Mouse (Mus musculus) lung, embryonic 14.5 days (tissue): ENCODE measurements around the gene Paf1. TPM values are rescaled to one million over a fixed set of nuclear protein-coding genes. Genes with fewer than 3 reads are reported as not detected.

ENCODE experiments used
- ATAC-seq: fragments of 200-750 bp; cut with Nextera tagmentation; 2 replicates; pipeline ENCODE4 v1.8.0; 2017; ENCODE audit warnings: mild to moderate bottlenecking, moderate TSS enrichment, moderate library complexity; ENCODE audit not compliant: insufficient read depth
- DNase-seq: peaks from one replicate; pipeline ENCODE4 v3.0.0-alpha.2; 2015
- H3K27ac ChIP-seq: fragments of 300-500 bp; sonication (generic); 2 replicates; pipeline ENCODE4 v1.5.1; 2014; ENCODE audit warnings: low read depth, mild to moderate bottlenecking, moderate library complexity
- H3K27me3 ChIP-seq: fragments of 300-500 bp; sonication (generic); 2 replicates; pipeline ENCODE4 v1.6.1; 2014; ENCODE audit warnings: low read length, control low read depth; ENCODE audit not compliant: insufficient read depth
- H3K36me3 ChIP-seq: fragments of 300-500 bp; sonication (generic); 2 replicates; pipeline ENCODE4 v1.6.1; 2014; ENCODE audit warnings: control low read depth; ENCODE audit not compliant: insufficient read depth
- H3K4me1 ChIP-seq: fragments of 300-500 bp; sonication (generic); 2 replicates; pipeline ENCODE4 v1.6.1; 2014; ENCODE audit warnings: antibody characterized with exemption, control low read depth; ENCODE audit not compliant: insufficient read depth
- H3K4me2 ChIP-seq: fragments of 300-500 bp; sonication (generic); 2 replicates; pipeline ENCODE4 v1.6.1; 2014; ENCODE audit warnings: mild to moderate bottlenecking
- H3K4me3 ChIP-seq: fragments of 300-500 bp; sonication (generic); 2 replicates; pipeline ENCODE4 v1.5.1; 2014; ENCODE audit warnings: low read depth, low read length
- H3K9ac ChIP-seq: fragments of 300-500 bp; sonication (generic); 2 replicates; pipeline ENCODE4 v1.6.1; 2014
- H3K9me3 ChIP-seq: fragments of 300-500 bp; sonication (generic); 2 replicates; pipeline ENCODE4 v1.6.1; 2016; ENCODE audit warnings: low read depth, low read length, control low read depth
- CTCF ChIP-seq: IDR thresholded peaks from 2 replicates; pipeline ENCODE4 v1.5.1; 2016; ENCODE audit warnings: antibody characterized with exemption, low read depth
- WGBS: fragments of 180-500 bp; shearing (Covaris S2); extraction: QIAGEN DNeasy Blood & Tissue Kit; methylation state at CpG from one replicate; pipeline ENCODE4 v1.1.7; 2014; 5-methylcytosine and 5-hydroxymethylcytosine counted together
- polyA plus RNA-seq: library from polyadenylated mRNA; unstranded; fragments of >200 nt; fragmentation: Nextera tagmentation; extraction: Ambion mirVana; gene quantifications from 2 replicates; pipeline ENCODE4 v1.2.1, GENCODE M21; 2014

Paf1 gene
- polyA plus RNA-seq, 1 experiment from 2014 or later, result 75.4 TPM

DNA sequence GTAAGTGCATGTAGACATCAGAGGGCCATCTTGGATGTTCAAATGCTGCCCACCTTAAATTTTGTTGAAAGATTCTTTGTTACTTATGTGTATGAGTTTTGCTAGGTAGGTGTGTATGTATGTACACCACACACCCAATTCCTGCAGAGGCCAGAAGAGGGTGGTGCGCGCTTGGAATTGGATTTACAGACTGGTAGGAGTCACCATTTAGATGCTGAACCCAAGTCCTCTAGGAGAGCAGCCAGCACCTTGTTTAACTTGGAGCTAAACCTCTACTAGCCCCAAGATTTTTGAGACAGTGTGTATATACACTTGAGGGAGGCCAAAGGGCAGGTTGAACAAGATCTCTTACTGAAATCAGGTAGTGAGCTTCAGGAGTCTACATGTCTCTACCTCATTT, 39.5 kb upstream of the Paf1 start:
- no peaks in the 10 kb centered on the region for H3K9me3 ChIP-seq
- no peak overlapping the region for H3K27ac ChIP-seq
- DNase-seq (no peak), ATAC-seq (no peak)
- no peak overlapping the region for H3K4me3 ChIP-seq
- H3K4me1 ChIP-seq, result peaks cover 18% of the 10 kb centered on the region
- H3K9ac ChIP-seq, result no peak overlapping the region
- no peak overlapping the region for H3K4me2 ChIP-seq
- WGBS, result 85% methylated on average over 2 of the region's 2 CpGs
- peak; percentile 16; the same call in 1 of the 2 replicates for TF ChIP-seq CTCF
- peaks cover 37% of the 10 kb centered on the region for H3K36me3 ChIP-seq
- H3K27me3 ChIP-seq, result no peaks in the 10 kb centered on the region

- 83% methylated on average over 3 of the region's 3 CpGs for WGBS
- H3K4me1 ChIP-seq, result peaks cover 18% of the 10 kb centered on the region
- peaks cover 42% of the 10 kb centered on the region for H3K36me3 ChIP-seq
- no peak overlapping the region for H3K4me3 ChIP-seq
- H3K27ac ChIP-seq, result no peak overlapping the region
- DNase-seq (no peak), ATAC-seq (no peak)
- H3K27me3 ChIP-seq, result no peaks in the 10 kb centered on the region
- no peak overlapping the region for H3K9ac ChIP-seq
- TF ChIP-seq CTCF, result no peak
- no peaks in the 10 kb centered on the region for H3K9me3 ChIP-seq
- H3K4me2 ChIP-seq, result no peak overlapping the region
Observed at GRCm38 (mm10) chr7:28354113-28354581, 38.6 kb upstream of the Paf1 start.

- ATAC-seq, result no peak
- Histone ChIP-seq H3K4me3 (no peak overlapping the region), H3K4me2 (no peak overlapping the region), H3K9ac (no peak overlapping the region), H3K9me3 (no peaks in the 10 kb centered on the region), H3K27ac (no peak overlapping the region), H3K4me1 (peaks cover 18% of the 10 kb centered on the region), H3K27me3 (no peaks in the 10 kb centered on the region), H3K36me3 (peaks cover 46% of the 10 kb centered on the region)
- no peak for TF ChIP-seq CTCF
- 91% methylated on average over 3 of the region's 3 CpGs for WGBS
- DNase-seq, result no peak
Observed at GRCm38 (mm10) chr7:28354596-28354995, 38.2 kb upstream of the Paf1 start.

- Histone ChIP-seq H3K9me3 (no peaks in the 10 kb centered on the region), H3K9ac (no peak overlapping the region), H3K4me2 (no peak overlapping the region), H3K27me3 (no peaks in the 10 kb centered on the region), H3K4me3 (no peak overlapping the region), H3K4me1 (peaks cover 18% of the 10 kb centered on the region), H3K36me3 (peaks cover 52% of the 10 kb centered on the region), H3K27ac (no peak overlapping the region)
- 95% methylated on average over 3 of the region's 3 CpGs for WGBS
- DNase-seq, result no peak
- no peak for TF ChIP-seq CTCF
- no peak for ATAC-seq
Observed at GRCm38 (mm10) chr7:28355221-28355620, 37.5 kb upstream of the Paf1 start.

- Histone ChIP-seq H3K9me3 (no peaks in the 10 kb centered on the region), H3K4me3 (no peak overlapping the region), H3K9ac (peak overlapping the region; percentile 36; the same call in 1 of the 2 replicates), H3K36me3 (peaks cover 62% of the 10 kb centered on the region), H3K4me2 (0 out of 2 replicates have a peak overlapping the region, but pooled peaks have one; percentile 4), H3K27me3 (no peaks in the 10 kb centered on the region), H3K4me1 (peaks cover 13% of the 10 kb centered on the region), H3K27ac (peak overlapping the region; percentile 58)
- DNase-seq (peak; percentile 83), ATAC-seq (peak; percentile 62)
- no peak for TF ChIP-seq CTCF
- 3% methylated on average over 5 of the region's 5 CpGs for WGBS
Observed at GRCm38 (mm10) chr7:28356981-28357380, 35.8 kb upstream of the Paf1 start.

DNA sequence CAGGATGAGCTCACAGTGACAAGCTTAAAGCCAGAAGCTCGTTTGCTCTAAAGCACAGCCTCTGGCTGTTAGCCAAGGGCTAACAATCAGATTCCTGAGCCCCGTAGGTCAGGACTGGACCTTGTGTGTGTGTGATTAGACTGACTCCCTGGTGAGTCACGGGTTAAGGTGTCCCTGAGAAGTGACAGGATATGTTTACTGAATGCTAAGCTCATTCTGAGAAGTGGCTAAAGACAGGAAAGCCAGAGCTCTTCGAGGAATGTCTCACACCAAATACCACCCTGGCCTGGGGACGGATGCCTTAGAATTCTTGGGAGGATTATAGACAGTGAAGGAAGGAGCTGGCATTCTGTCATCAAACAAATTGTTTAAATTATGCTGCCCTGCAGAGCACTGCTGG, 34.8 kb upstream of the Paf1 start:
- Histone ChIP-seq H3K4me2 (peak overlapping the region; percentile 20; the same call in 1 of the 2 replicates), H3K36me3 (peaks cover 62% of the 10 kb centered on the region), H3K4me1 (peaks cover 13% of the 10 kb centered on the region), H3K27me3 (no peaks in the 10 kb centered on the region), H3K9me3 (no peaks in the 10 kb centered on the region), H3K4me3 (no peak overlapping the region), H3K27ac (peak overlapping the region; percentile 58), H3K9ac (peak overlapping the region; percentile 36)
- peak; percentile 75 for DNase-seq
- ATAC-seq, result no peak
- TF ChIP-seq CTCF, result no peak
- WGBS, result 3% methylated on average over 5 of the region's 5 CpGs

DNA sequence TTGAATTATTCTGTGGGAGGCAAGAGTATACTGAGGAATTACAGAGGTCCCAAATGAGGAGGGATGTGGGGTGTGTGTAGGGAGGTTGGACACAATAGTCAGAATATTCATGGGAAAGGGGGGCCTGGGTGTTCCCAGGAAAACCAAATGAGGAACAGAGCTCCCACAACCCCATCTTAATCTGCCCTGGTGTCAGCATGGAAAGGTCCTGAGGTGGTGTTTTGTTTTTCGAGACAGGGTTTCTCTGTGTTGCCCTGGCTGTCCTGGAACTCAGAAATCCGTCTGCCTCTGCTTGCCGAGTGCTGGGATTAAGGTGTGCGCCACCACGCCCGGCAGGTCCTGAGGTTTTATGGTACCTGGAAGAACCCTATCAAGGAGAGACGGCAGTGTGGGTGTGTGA, 34.3 kb upstream of the Paf1 start:
- Histone ChIP-seq H3K36me3 (peaks cover 58% of the 10 kb centered on the region), H3K4me2 (no peak overlapping the region), H3K9ac (peak overlapping the region; percentile 20; the same call in 1 of the 2 replicates), H3K4me1 (peaks cover 13% of the 10 kb centered on the region), H3K4me3 (no peak overlapping the region), H3K27me3 (no peaks in the 10 kb centered on the region), H3K9me3 (no peaks in the 10 kb centered on the region), H3K27ac (peak overlapping the region; percentile 58)
- DNase-seq (no peak), ATAC-seq (no peak)
- 47% methylated on average over 7 of the region's 7 CpGs for WGBS
- no peak for TF ChIP-seq CTCF
